Mouse (Mus musculus) ES-Bruce4 (cell line): ENCODE measurements around the gene Mreg.
"Not testable (repeated sequence)": the region's sequence is repeated elsewhere in the genome, so short reads cannot be mapped to it uniquely, and the experiment has no call there.

Experiments
- CTCF ChIP-seq: IDR thresholded peaks from one replicate; pipeline ENCODE4 v1.8.1; 2011; ENCODE audit warnings: low read depth, low read length
- POLR2A ChIP-seq: IDR thresholded peaks from one replicate; pipeline ENCODE4 v1.8.1; 2011; ENCODE audit warnings: low read length; ENCODE audit not compliant: insufficient read depth

GRCm38 (mm10) chr1:72232592-72232991 lies 20.5 kb upstream of the Mreg start:
- TF ChIP-seq CTCF = peak; percentile 2
- not testable (repeated sequence) for TF ChIP-seq POLR2A
